Mouse (Mus musculus): ENCODE measurements around the gene Mgea5. TPM values are rescaled to one million over a fixed set of nuclear protein-coding genes. Genes with fewer than 3 reads are reported as not detected.

Mgea5 gene
- polyA plus RNA-seq, 1 experiment from 2014 or later, result 47.0 TPM

DNA sequence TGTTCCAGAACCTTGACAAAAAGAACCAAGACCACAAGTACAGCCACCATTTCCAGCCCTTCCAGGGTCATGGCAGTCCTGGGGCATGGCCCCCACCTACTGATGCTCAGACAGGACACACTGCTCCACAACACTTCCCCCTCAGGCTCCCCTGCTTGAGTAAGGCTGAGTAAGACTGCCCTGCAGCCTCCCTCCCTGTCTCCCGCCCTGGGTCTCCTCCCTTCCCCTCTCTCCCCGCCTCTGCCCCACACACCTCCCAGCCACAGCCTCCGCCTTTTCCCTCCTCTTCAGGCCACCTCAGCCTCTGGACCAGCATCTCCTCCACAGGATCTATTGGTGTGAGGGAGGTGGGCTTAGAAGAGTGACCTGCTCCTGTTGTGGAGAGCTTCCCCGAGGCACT, 19.8 kb upstream of the Mgea5 start:
- no peak overlapping the region for H3K9ac ChIP-seq (ENCODE audit: low read length)
- H3K4me1 ChIP-seq (replicated peaks; ENCODE audit: control insufficient read depth, insufficient read depth, low read length), result no peaks in the 10 kb centered on the region
- 33% methylated on average over 4 of the region's 4 CpGs for WGBS
- H3K4me3 ChIP-seq (ENCODE audit: low read length), result no peak overlapping the region
- H3K27me3 ChIP-seq (ENCODE audit: control insufficient read depth, insufficient read depth, low read depth, low read length), result no peaks in the 10 kb centered on the region
- no peak for ATAC-seq (ENCODE audit: low read depth)
- H3K27ac ChIP-seq (ENCODE audit: low read length), result no peak overlapping the region
- no peaks in the 10 kb centered on the region for H3K9me3 ChIP-seq (ENCODE audit: control insufficient read depth, low read length)
- no peak overlapping the region for H3K4me2 ChIP-seq (ENCODE audit: low read depth, low read length)
- no peaks in the 10 kb centered on the region for H3K36me3 ChIP-seq (ENCODE audit: control insufficient read depth, insufficient read depth, low read length)

DNA sequence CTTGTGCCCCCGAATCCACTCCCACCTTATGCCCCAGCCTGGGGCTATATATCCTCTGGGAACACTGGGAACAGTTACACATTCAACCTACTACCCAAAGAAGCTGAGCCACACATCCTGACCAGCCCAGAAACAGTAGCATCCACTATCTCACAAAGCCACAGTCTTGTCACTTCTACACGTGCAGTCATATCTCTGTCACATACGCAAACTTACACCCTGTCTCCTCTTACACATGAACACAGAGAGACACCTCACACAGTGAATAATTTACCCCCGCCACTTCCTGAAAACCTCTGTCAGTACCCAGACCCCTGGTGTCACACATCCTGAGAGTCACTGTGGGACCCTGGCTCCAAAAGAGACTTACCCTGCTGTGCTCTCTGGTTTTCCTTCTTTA, 19.1 kb upstream of the Mgea5 start:
- Histone ChIP-seq H3K9ac (ENCODE audit: low read length) (no peak overlapping the region), H3K9me3 (ENCODE audit: control insufficient read depth, low read length) (no peaks in the 10 kb centered on the region), H3K27me3 (ENCODE audit: control insufficient read depth, insufficient read depth, low read depth, low read length) (no peaks in the 10 kb centered on the region), H3K27ac (ENCODE audit: low read length) (no peak overlapping the region), H3K4me2 (ENCODE audit: low read depth, low read length) (no peak overlapping the region), H3K36me3 (ENCODE audit: control insufficient read depth, insufficient read depth, low read length) (no peaks in the 10 kb centered on the region), H3K4me1 (replicated peaks; ENCODE audit: control insufficient read depth, insufficient read depth, low read length) (no peaks in the 10 kb centered on the region), H3K4me3 (ENCODE audit: low read length) (no peak overlapping the region)
- whole genome bisulfite sequencing, result 50% methylated on average over 4 of the region's 4 CpGs
- ATAC-seq (ENCODE audit: low read depth), result no peak

DNA sequence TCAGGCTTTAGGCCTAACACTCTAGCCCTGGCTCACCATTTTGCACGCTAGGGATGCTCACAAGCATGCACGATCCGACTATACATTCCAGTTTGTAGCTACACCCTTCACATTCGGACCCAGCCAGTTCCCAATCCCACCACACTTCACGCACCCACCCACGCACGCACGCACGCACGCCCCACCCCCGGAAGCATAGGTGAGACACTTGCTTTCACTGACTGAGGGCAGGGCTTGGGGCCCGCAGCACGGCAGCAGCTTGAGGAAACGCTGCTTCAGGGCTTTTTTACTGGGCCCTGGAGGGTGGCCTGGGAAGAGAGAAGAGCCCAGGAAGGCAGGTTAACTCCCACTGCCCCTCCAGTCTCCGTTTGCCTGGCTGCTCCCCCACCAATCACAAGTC, 13.2 kb upstream of the Mgea5 start:
- Histone ChIP-seq H3K4me2 (ENCODE audit: low read depth, low read length) (no peak overlapping the region), H3K36me3 (ENCODE audit: control insufficient read depth, insufficient read depth, low read length) (no peaks in the 10 kb centered on the region), H3K27ac (ENCODE audit: low read length) (no peak overlapping the region), H3K4me1 (replicated peaks; ENCODE audit: control insufficient read depth, insufficient read depth, low read length) (peaks cover 11% of the 10 kb centered on the region), H3K9me3 (ENCODE audit: control insufficient read depth, low read length) (no peaks in the 10 kb centered on the region), H3K9ac (ENCODE audit: low read length) (no peak overlapping the region), H3K4me3 (ENCODE audit: low read length) (no peak overlapping the region), H3K27me3 (ENCODE audit: control insufficient read depth, insufficient read depth, low read depth, low read length) (no peaks in the 10 kb centered on the region)
- WGBS, result 69% methylated on average over 15 of the region's 15 CpGs
- no peak for ATAC-seq (ENCODE audit: low read depth)

DNA sequence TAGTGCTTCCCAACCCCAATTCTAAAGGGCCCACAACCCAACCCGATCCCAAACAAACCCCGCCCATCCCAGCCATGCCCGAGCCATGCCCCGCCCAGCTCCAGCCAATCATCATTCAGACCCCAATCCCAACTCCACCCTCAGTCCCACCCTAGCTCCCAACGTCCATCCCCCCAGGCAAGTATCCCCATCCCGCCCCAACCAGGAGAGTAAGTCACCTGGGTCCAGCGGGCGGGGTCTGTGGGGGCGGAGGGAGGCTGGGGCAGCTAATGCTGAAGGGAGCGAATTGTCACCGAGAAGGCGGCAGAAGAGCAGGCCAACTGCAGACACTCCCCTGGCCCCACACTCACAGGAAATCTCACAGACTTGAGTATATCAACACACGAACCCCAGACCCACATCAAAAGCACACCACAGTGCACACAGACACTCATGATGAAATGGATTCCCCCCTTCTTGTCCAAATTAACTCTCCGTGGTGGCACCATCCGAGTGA, 12.5 kb upstream of the Mgea5 start:
- Histone ChIP-seq H3K27me3 (ENCODE audit: control insufficient read depth, insufficient read depth, low read depth, low read length) (no peaks in the 10 kb centered on the region), H3K27ac (ENCODE audit: low read length) (peak overlapping the region; percentile 37; the same call in 1 of the 2 replicates), H3K36me3 (ENCODE audit: control insufficient read depth, insufficient read depth, low read length) (no peaks in the 10 kb centered on the region), H3K4me3 (ENCODE audit: low read length) (peak overlapping the region; percentile 22), H3K9ac (ENCODE audit: low read length) (peak overlapping the region; percentile 52), H3K4me2 (ENCODE audit: low read depth, low read length) (peak overlapping the region; percentile 55), H3K4me1 (replicated peaks; ENCODE audit: control insufficient read depth, insufficient read depth, low read length) (peaks cover 11% of the 10 kb centered on the region), H3K9me3 (ENCODE audit: control insufficient read depth, low read length) (no peaks in the 10 kb centered on the region)
- peak; percentile 82 for ATAC-seq (ENCODE audit: low read depth)
- WGBS, result 6% methylated on average over 15 of the region's 15 CpGs

DNA sequence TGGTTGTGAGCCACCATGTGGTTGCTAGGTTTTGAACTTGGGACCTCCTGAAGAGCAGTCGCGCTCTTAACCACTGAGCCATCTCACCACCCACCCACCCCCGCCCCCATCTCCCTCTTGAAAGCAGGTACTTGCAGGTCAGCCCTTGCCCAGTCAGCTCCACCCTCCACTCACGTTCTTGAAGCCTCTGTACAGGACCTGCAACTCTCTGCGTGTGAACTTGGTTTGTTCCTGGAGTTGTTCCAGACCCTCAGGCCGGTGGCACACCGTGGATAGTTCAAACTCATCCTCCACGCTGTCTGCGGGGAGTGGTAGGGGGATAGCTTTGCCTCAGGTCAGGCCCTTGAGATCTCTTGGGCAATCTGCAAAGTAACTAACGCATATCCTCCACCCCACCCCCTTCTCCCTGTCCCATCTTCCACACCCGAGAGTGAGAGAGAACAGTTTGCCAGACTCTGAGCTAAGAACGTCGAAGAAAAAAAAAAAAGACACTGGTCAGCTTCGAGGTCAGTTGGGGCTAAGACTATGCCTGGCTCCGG, 11.8 kb upstream of the Mgea5 start:
- Histone ChIP-seq H3K9ac (ENCODE audit: low read length) (0 out of 2 replicates have a peak overlapping the region, but pooled peaks have one; percentile 39), H3K27me3 (ENCODE audit: control insufficient read depth, insufficient read depth, low read depth, low read length) (no peaks in the 10 kb centered on the region), H3K4me3 (ENCODE audit: low read length) (peak overlapping the region; percentile 22), H3K4me1 (replicated peaks; ENCODE audit: control insufficient read depth, insufficient read depth, low read length) (peaks cover 11% of the 10 kb centered on the region), H3K9me3 (ENCODE audit: control insufficient read depth, low read length) (no peaks in the 10 kb centered on the region), H3K27ac (ENCODE audit: low read length) (peak overlapping the region; percentile 37), H3K36me3 (ENCODE audit: control insufficient read depth, insufficient read depth, low read length) (no peaks in the 10 kb centered on the region), H3K4me2 (ENCODE audit: low read depth, low read length) (peak overlapping the region; percentile 55)
- WGBS, result 22% methylated on average over 15 of the region's 15 CpGs
- ATAC-seq (ENCODE audit: low read depth), result peak; percentile 64

DNA sequence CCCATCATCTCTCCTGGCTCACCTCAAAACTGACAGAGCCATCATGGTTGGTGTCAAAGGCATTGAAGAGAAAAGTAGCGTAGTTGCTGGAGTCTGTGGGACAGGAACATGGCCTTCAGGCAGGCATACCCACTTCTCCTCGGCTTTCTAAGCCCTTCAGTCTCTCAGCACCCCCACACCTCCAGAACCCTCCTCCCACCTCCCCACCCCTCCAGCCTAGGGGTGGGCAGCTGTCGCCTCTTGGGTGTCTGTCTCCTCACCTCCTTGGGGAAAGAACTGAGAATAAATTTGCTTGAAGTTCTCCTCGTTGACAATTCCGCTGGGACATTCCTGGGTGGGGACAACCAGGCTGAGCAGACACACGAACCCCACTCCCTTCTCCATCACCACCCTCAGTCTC, 11.1 kb upstream of the Mgea5 start:
- 55% methylated on average over 6 of the region's 6 CpGs for WGBS

DNA sequence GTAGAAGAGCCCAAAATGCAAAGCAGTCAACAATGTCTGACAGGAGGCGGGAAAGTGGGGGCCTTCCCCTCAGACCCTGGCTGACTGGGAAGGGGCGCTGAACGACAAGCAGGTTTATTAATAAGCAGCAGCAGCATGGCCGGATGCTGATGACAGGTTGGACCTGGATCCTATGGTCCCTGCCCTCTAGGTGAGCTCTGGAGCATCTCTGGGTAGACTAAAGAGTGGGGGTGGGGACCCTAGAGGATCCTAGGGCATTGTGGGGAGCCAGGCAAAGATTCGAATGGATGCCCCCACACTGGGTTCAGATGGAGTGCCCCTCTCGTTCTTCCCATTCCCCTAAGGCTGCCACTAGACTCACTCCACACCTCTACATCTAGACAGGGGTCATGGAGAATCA, 8.8 kb upstream of the Mgea5 start:
- Histone ChIP-seq H3K4me2 (ENCODE audit: low read depth, low read length) (no peak overlapping the region), H3K4me1 (replicated peaks; ENCODE audit: control insufficient read depth, insufficient read depth, low read length) (peaks cover 11% of the 10 kb centered on the region), H3K36me3 (ENCODE audit: control insufficient read depth, insufficient read depth, low read length) (no peaks in the 10 kb centered on the region), H3K9me3 (ENCODE audit: control insufficient read depth, low read length) (no peaks in the 10 kb centered on the region), H3K9ac (ENCODE audit: low read length) (no peak overlapping the region), H3K4me3 (ENCODE audit: low read length) (no peak overlapping the region), H3K27ac (ENCODE audit: low read length) (no peak overlapping the region), H3K27me3 (ENCODE audit: control insufficient read depth, insufficient read depth, low read depth, low read length) (no peaks in the 10 kb centered on the region)
- 78% methylated on average over 6 of the region's 6 CpGs for WGBS
- ATAC-seq (ENCODE audit: low read depth), result no peak

More for the DNA sequence above, 11.1 kb upstream of the Mgea5 start:
- Histone ChIP-seq H3K36me3 (ENCODE audit: control insufficient read depth, insufficient read depth, low read length) (no peaks in the 10 kb centered on the region), H3K4me1 (replicated peaks; ENCODE audit: control insufficient read depth, insufficient read depth, low read length) (peaks cover 11% of the 10 kb centered on the region), H3K9ac (ENCODE audit: low read length) (no peak overlapping the region), H3K4me2 (ENCODE audit: low read depth, low read length) (no peak overlapping the region), H3K9me3 (ENCODE audit: control insufficient read depth, low read length) (no peaks in the 10 kb centered on the region), H3K4me3 (ENCODE audit: low read length) (no peak overlapping the region), H3K27ac (ENCODE audit: low read length) (no peak overlapping the region), H3K27me3 (ENCODE audit: control insufficient read depth, insufficient read depth, low read depth, low read length) (no peaks in the 10 kb centered on the region)
- ATAC-seq (ENCODE audit: low read depth), result no peak

DNA sequence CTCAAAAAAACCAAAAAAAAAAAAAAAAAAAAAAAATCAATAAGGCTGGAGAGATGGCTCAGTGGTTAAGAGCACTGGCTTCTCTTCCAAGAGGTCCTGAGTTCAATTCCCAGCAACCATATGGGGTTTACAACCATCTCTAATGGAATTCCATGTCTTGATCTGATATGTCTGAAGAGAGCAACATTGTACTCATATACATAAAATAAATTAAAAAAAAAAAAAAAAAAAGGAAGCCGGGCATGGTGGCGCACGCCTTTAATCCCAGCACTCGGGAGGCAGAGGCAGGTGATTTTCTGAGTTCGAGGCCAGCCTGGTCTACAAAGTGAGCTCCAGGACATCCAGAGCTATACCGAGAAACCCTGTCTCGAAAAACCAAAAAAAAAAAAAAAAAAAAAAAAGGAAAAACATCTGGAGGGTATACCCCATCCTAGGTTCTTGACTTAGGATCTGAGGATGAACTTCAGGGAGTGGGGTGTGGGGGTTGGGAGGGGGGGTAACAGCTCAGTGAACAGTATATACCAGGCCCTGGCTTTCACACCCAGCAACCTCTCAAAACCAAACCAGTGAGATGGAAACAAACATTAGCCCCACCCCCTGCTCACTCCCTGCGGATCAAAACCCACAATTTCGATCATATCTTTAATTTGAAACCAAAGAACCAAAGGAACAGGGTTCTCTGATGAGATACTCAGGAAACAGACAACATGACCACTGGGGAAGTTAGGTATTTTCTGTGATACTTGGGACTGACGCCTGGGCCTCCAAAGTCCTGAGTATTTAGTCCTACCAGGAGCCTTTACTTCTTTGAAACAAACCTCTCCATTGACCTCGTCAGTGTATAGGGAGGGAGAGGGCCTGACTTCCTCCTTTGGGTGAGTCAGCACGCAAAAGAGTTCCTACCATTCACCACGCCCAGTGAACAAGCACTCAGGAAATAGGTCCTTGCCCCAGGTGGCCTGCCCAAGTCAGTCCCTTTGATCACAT, 6.5 kb upstream of the Mgea5 start:
- WGBS, result 71% methylated on average over 13 of the region's 13 CpGs
- peak; percentile 52; the same call in 1 of the 2 replicates for ATAC-seq (ENCODE audit: low read depth)
- H3K4me1 ChIP-seq (replicated peaks; ENCODE audit: control insufficient read depth, insufficient read depth, low read length), result peaks cover 3% of the 10 kb centered on the region; the same call in 1 of the 2 replicates
- peak overlapping the region; percentile 25; the same call in 1 of the 2 replicates for H3K27ac ChIP-seq (ENCODE audit: low read length)
- no peak overlapping the region for H3K4me2 ChIP-seq (ENCODE audit: low read depth, low read length)
- H3K36me3 ChIP-seq (ENCODE audit: control insufficient read depth, insufficient read depth, low read length), result no peaks in the 10 kb centered on the region
- no peaks in the 10 kb centered on the region for H3K9me3 ChIP-seq (ENCODE audit: control insufficient read depth, low read length)
- no peaks in the 10 kb centered on the region for H3K27me3 ChIP-seq (ENCODE audit: control insufficient read depth, insufficient read depth, low read depth, low read length)
- H3K9ac ChIP-seq (ENCODE audit: low read length), result no peak overlapping the region
- no peak overlapping the region for H3K4me3 ChIP-seq (ENCODE audit: low read length)

DNA sequence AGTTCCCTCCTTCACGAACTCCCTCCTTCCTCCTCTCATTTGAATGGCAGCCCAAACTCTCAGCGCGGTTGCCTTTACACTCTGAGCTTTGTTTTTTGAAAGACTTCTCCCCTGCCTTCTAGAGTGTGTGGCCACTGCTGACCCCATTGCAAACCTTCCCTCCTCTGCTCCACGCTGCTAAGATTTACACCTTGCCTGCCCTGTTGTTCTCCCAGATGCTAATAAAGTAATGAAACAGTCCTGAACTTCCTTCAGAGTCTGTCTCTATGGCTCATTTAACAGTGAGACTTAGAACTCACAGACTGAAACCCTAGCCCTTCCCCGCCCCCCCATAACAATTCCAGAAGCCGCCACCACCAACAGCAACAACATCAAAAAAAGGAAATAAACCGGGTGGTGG, 5.7 kb upstream of the Mgea5 start:
- 81% methylated on average over 7 of the region's 7 CpGs for WGBS
- H3K27ac ChIP-seq (ENCODE audit: low read length), result no peak overlapping the region

More for the DNA sequence above, 5.7 kb upstream of the Mgea5 start:
- no peaks in the 10 kb centered on the region for H3K36me3 ChIP-seq (ENCODE audit: control insufficient read depth, insufficient read depth, low read length)
- H3K9me3 ChIP-seq (ENCODE audit: control insufficient read depth, low read length), result no peaks in the 10 kb centered on the region
- no peak overlapping the region for H3K4me3 ChIP-seq (ENCODE audit: low read length)
- peaks cover 3% of the 10 kb centered on the region for H3K4me1 ChIP-seq (replicated peaks; ENCODE audit: control insufficient read depth, insufficient read depth, low read length)
- H3K9ac ChIP-seq (ENCODE audit: low read length), result no peak overlapping the region
- no peak for ATAC-seq (ENCODE audit: low read depth)
- H3K4me2 ChIP-seq (ENCODE audit: low read depth, low read length), result no peak overlapping the region
- no peaks in the 10 kb centered on the region for H3K27me3 ChIP-seq (ENCODE audit: control insufficient read depth, insufficient read depth, low read depth, low read length)
